Mouse (Mus musculus) intestine, embryonic 15.5 days (tissue): ENCODE results near the gene 4930407I10Rik. TPM values are rescaled to one million over a fixed set of nuclear protein-coding genes. Genes with fewer than 3 reads are reported as not detected.
A peak's percentile ranks its signal among the peaks of the same experiment; 100 is the strongest.

Experiments used
- ATAC-seq: fragments of 200-750 bp; cut with Nextera tagmentation; 2 replicates; pipeline ENCODE4 v1.8.0; 2017; ENCODE audit warnings: moderate TSS enrichment, moderate library complexity
- H3K27ac ChIP-seq: fragments of 300-500 bp; sonication (generic); 2 replicates; pipeline ENCODE4 v1.5.1; 2015; ENCODE audit warnings: mild to moderate bottlenecking, inconsistent platforms
- H3K27me3 ChIP-seq: fragments of 300-500 bp; sonication (generic); replicated peaks from 2 replicates; pipeline ENCODE4 v1.6.1; 2015; ENCODE audit warnings: inconsistent platforms
- H3K36me3 ChIP-seq: fragments of 300-500 bp; sonication (generic); 2 replicates; pipeline ENCODE4 v1.6.1; 2015; ENCODE audit warnings: inconsistent platforms
- H3K4me1 ChIP-seq: fragments of 300-500 bp; sonication (generic); replicated peaks from 2 replicates; pipeline ENCODE4 v1.6.1; 2015; ENCODE audit warnings: inconsistent platforms
- H3K4me2 ChIP-seq: fragments of 300-500 bp; sonication (generic); replicated peaks from 2 replicates; pipeline ENCODE4 v1.6.1; 2015; ENCODE audit warnings: mild to moderate bottlenecking, inconsistent platforms
- H3K4me3 ChIP-seq: fragments of 300-500 bp; sonication (generic); replicated peaks from 2 replicates; pipeline ENCODE4 v1.5.1; 2015; ENCODE audit warnings: inconsistent platforms
- H3K9ac ChIP-seq: fragments of 300-500 bp; sonication (generic); 2 replicates; pipeline ENCODE4 v1.6.1; 2015; ENCODE audit warnings: inconsistent platforms
- H3K9me3 ChIP-seq: fragments of 300-500 bp; sonication (generic); 2 replicates; pipeline ENCODE4 v1.6.1; 2016; ENCODE audit warnings: inconsistent platforms
- WGBS: fragments of 180-500 bp; shearing (Covaris S2); methylation state at CpG from one replicate; pipeline ENCODE4 v1.1.7; 2015; 5-methylcytosine and 5-hydroxymethylcytosine counted together
- polyA plus RNA-seq: library from polyadenylated mRNA; unstranded; fragments of >200 nt; fragmentation: Nextera tagmentation; extraction: Ambion mirVana; gene quantifications from 2 replicates; pipeline ENCODE4 v1.2.1, GENCODE M21; 2015

The 4930407I10Rik gene
- polyA plus RNA-seq, 1 experiment from 2014 or later: not detected

- no peaks in the 10 kb centered on the region for H3K9me3 ChIP-seq
- no peak overlapping the region for H3K4me3 ChIP-seq
- H3K4me1 ChIP-seq: no peaks in the 10 kb centered on the region
- H3K4me2 ChIP-seq: no peak overlapping the region
- peaks cover 44% of the 10 kb centered on the region for H3K36me3 ChIP-seq
- H3K27me3 ChIP-seq: no peaks in the 10 kb centered on the region
- WGBS: 75% methylated on average over 7 of the region's 7 CpGs
- no peak overlapping the region for H3K9ac ChIP-seq
- no peak for ATAC-seq
- no peak overlapping the region for H3K27ac ChIP-seq
These were observed 31.2 kb upstream of the 4930407I10Rik start for GRCm38 (mm10) chr15:82027726-82028125.

DNA sequence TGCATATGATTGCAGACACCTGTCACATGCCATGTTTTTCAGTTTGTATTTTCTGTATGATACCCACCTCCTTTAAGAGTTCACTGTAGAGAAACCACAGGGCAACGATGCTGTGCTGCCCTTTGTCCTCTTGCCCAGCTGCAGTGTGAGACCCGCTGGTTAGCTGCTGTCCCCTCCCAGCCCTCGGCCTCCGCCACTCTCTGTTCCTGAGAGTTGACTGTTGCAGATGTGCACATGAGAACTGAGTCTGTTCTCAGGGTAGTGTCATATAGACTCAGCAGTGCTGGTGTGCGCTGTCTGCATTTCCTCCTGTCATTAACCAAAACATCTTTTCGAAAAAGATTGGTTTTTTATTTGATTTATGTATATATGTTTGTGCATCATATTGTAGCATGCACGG is 26.6 kb upstream of the 4930407I10Rik start:
- Histone ChIP-seq H3K27ac (no peak overlapping the region), H3K36me3 (peaks cover 15% of the 10 kb centered on the region), H3K9ac (no peak overlapping the region), H3K9me3 (no peaks in the 10 kb centered on the region), H3K4me1 (no peaks in the 10 kb centered on the region), H3K27me3 (no peaks in the 10 kb centered on the region), H3K4me3 (no peak overlapping the region), H3K4me2 (no peak overlapping the region)
- WGBS: 89% methylated on average over 7 of the region's 7 CpGs
- ATAC-seq: no peak

GRCm38 (mm10) chr15:82033762-82034161 is 25.2 kb upstream of the 4930407I10Rik start, which contains the start of gene Desi1:
Gene Desi1 (minus strand): TSS chr15:82033862.
- Histone ChIP-seq H3K36me3 (peaks cover 17% of the 10 kb centered on the region), H3K4me1 (no peaks in the 10 kb centered on the region), H3K4me2 (no peak within 1 kb of the TSS), H3K27ac (no peak within 1 kb of the TSS), H3K27me3 (no peaks in the 10 kb centered on the region), H3K9me3 (no peaks in the 10 kb centered on the region), H3K9ac (no peak within 1 kb of the TSS), H3K4me3 (no peak within 1 kb of the TSS)
- 95% methylated on average over 4 of the region's 4 CpGs for WGBS
- no peak for ATAC-seq

DNA sequence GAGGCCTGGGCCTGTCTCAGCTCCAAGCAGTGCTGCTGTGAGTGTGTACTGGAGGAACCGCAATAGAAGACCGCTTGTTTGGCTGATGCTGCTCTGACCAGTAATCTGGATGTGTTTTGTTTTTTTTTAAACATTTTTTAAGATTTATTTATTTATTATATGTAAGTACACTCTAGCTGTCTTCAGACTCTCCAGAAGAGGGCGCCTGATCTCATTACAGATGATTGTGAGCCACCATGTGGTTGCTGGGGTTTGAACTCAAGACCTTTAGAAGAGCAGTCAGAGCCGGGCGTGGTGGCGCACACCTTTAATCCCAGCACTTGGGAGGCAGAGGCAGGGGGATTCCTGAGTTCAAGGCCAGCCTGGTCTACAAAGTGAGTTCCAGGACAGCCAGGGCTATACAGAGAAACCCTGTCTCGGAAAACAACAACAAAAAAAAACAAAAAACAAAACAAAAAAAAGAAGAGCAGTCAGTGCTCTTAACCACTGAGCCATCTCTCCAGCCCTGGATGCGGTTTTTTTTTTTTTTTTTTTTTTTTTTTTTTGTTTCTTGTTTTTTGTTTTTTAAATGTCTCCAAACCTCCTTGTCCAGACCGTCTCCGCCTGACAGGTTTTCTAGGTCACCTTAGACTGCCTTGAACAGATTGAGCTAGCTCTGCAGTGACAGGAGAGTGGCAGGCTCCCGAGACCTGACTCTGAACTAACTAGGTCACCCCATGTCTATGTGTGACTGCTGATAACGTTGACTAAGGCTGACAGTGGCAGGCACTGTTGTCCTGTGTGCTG is 22.9 kb upstream of the 4930407I10Rik start:
- H3K4me3 ChIP-seq: no peak overlapping the region
- no peak overlapping the region for H3K27ac ChIP-seq
- H3K4me2 ChIP-seq: no peak overlapping the region
- no peaks in the 10 kb centered on the region for H3K27me3 ChIP-seq
- H3K4me1 ChIP-seq: no peaks in the 10 kb centered on the region
- H3K9ac ChIP-seq: no peak overlapping the region
- 79% methylated on average over 12 of the region's 12 CpGs for WGBS
- no peak for ATAC-seq
- H3K36me3 ChIP-seq: peaks cover 21% of the 10 kb centered on the region
- no peaks in the 10 kb centered on the region for H3K9me3 ChIP-seq

- H3K36me3 ChIP-seq: peaks cover 19% of the 10 kb centered on the region
These were observed 18.3 kb upstream of the 4930407I10Rik start for GRCm38 (mm10) chr15:82040650-82041049.

DNA sequence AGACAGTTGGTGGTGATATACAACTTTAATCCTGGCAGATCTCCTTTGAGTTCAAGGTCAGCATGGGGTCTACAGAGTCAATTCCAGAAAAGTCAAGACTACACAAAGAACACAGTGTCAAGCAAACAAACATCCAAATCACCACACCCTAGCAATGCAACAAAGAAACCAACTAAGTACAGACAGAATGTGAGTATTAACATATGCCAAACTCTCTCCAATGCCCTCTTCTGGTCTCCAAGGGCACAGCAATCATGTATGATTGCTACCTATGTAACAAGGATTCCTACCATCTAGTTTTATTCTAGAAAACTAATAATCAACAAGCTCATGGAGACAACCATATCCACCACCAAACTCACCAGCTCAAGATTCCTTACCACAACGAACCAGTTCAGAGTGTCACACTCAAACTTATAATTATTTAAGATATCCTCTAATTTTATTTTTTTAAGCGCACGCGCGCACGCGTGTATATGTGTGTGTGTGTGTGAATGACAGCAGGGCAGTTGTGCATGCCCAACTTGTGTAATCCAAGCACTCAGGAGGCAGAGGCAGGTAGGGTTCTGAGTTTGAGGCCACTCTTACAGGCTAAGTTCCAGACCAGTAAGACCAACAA is 14.7 kb upstream of the 4930407I10Rik start:
- no peaks in the 10 kb centered on the region for H3K9me3 ChIP-seq
- no peak for ATAC-seq
- no peak overlapping the region for H3K4me2 ChIP-seq
- H3K9ac ChIP-seq: no peak overlapping the region
- no peak overlapping the region for H3K27ac ChIP-seq
- peaks cover 8% of the 10 kb centered on the region; the same call in 1 of the 2 replicates for H3K4me1 ChIP-seq
- no peaks in the 10 kb centered on the region for H3K27me3 ChIP-seq
- H3K36me3 ChIP-seq: peaks cover 12% of the 10 kb centered on the region
- WGBS: 97% methylated on average over 7 of the region's 7 CpGs
- H3K4me3 ChIP-seq: no peak overlapping the region

More at GRCm38 (mm10) chr15:82040650-82041049, 18.3 kb upstream of the 4930407I10Rik start:
- Histone ChIP-seq H3K4me3 (no peak overlapping the region), H3K4me1 (no peaks in the 10 kb centered on the region), H3K27me3 (no peaks in the 10 kb centered on the region), H3K9me3 (no peaks in the 10 kb centered on the region), H3K4me2 (no peak overlapping the region), H3K27ac (no peak overlapping the region), H3K9ac (no peak overlapping the region)
- 94% methylated on average over 1 of the region's 1 CpGs for WGBS
- 0 out of 2 replicates have a peak, but pooled peaks have one; percentile 56 for ATAC-seq

DNA sequence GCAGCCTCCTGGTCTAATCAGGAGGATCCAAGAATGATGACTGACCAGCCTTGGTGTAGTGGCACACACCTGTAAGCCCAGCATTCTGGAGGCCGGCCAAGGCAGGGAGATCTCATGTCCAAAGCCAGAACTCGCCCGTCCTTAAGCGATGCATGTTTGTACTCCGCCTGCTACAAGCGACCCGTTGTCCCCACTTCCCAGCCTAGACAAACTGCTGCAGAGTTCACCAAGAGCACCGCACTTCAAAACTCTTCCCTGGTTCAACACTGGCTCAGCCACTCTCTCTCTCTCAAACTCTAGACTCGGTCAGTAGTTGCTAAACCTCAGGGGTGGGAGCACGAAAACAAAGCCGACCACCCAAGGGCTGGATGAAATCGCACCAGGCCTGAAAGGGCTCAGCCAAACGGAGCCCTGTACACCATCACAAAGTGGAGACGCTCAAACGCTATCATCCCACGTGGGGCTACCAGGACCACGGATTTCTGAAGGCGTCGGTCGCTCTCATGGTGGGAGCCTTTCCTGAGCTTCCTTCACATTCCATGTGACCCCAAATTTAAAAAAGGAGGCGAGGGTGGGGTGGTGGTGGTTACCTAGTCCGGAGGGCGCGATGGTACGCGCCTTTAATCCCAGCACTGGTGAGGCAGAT is 12.6 kb upstream of the 4930407I10Rik start:
- ATAC-seq: peak; percentile 42
- peak overlapping the region; percentile 96 for H3K4me3 ChIP-seq
- H3K4me2 ChIP-seq: peak overlapping the region; percentile 78
- H3K4me1 ChIP-seq: peaks cover 8% of the 10 kb centered on the region; the same call in 1 of the 2 replicates
- peak overlapping the region; percentile 90; the same call in 1 of the 2 replicates for H3K27ac ChIP-seq
- H3K36me3 ChIP-seq: no peaks in the 10 kb centered on the region
- H3K27me3 ChIP-seq: no peaks in the 10 kb centered on the region
- no peaks in the 10 kb centered on the region for H3K9me3 ChIP-seq
- peak overlapping the region; percentile 88 for H3K9ac ChIP-seq
- 2% methylated on average over 26 of the region's 26 CpGs for WGBS

GRCm38 (mm10) chr15:82047080-82047883 is 11.7 kb upstream of the 4930407I10Rik start, which contains the start of gene Snu13:
Gene Snu13 (minus strand): TSS chr15:82047598.
- no peaks in the 10 kb centered on the region for H3K36me3 ChIP-seq
- H3K27me3 ChIP-seq: no peaks in the 10 kb centered on the region
- peak within 1 kb of the TSS; percentile 90 for H3K27ac ChIP-seq
- H3K9me3 ChIP-seq: no peaks in the 10 kb centered on the region
- under 1% methylated on average over 74 of the region's 74 CpGs for WGBS
- H3K9ac ChIP-seq: peak within 1 kb of the TSS; percentile 88
- peak; percentile 94 for ATAC-seq
- H3K4me2 ChIP-seq: peak within 1 kb of the TSS; percentile 78
- H3K4me1 ChIP-seq: peaks cover 8% of the 10 kb centered on the region; the same call in 1 of the 2 replicates
- peak within 1 kb of the TSS; percentile 96 for H3K4me3 ChIP-seq

DNA sequence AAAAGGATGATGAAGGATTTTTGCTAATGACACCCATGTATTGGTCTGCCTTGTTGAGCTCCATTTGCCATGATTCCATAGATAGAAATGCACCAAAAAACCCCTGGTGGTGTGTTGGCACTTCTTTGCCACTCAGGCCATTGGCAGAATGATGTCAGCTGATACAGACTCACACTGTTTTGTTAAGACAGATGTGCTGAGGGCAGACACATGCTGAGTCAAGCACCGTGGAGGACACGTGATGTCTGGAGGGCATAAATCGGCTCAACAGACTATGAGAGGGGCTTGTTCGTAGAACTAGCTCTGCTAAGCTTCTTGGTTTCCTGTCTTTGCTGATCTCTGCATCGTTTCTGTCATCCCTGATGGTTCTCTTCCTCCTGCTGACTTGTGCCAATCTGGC is 6.4 kb upstream of the 4930407I10Rik start:
- H3K4me3 ChIP-seq: no peak overlapping the region
- no peak overlapping the region for H3K9ac ChIP-seq
- no peaks in the 10 kb centered on the region for H3K36me3 ChIP-seq
- no peak for ATAC-seq
- H3K4me2 ChIP-seq: no peak overlapping the region
- H3K27me3 ChIP-seq: 0 out of 2 replicates have a peak, but pooled peaks cover 2% of the 10 kb centered on the region
- H3K27ac ChIP-seq: no peak overlapping the region
- no peaks in the 10 kb centered on the region for H3K9me3 ChIP-seq
- WGBS: 57% methylated on average over 5 of the region's 5 CpGs
- H3K4me1 ChIP-seq: 0 out of 2 replicates have a peak, but pooled peaks cover 2% of the 10 kb centered on the region

DNA sequence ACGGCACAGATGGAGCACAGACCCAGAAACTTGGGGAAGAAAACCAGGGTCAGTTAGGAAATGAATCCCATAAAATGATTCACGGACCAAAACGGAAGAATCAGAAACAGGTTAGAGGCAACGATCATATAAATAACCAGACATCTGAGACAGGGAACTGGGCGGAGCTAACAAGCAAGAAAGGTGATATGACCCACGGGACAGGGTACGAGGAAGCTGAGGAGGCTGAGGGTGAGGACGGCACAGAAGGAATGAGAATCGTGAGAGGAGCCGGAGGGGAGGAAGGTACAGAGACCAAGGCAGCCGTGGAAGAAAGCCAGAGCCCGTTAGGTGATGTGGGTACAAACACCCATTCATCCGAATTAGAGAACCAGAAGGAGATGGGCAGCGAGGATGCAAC is 5.0 kb downstream of the 4930407I10Rik start:
- 61% methylated on average over 14 of the region's 14 CpGs for WGBS
- H3K9ac ChIP-seq: no peak overlapping the region
- no peak for ATAC-seq
- H3K27ac ChIP-seq: no peak overlapping the region
- H3K4me2 ChIP-seq: no peak overlapping the region
- H3K4me1 ChIP-seq: no peaks in the 10 kb centered on the region
- no peaks in the 10 kb centered on the region for H3K36me3 ChIP-seq
- H3K27me3 ChIP-seq: peaks cover 31% of the 10 kb centered on the region
- H3K4me3 ChIP-seq: no peak overlapping the region
- no peaks in the 10 kb centered on the region for H3K9me3 ChIP-seq

GRCm38 (mm10) chr15:82065511-82065910 is 6.6 kb downstream of the 4930407I10Rik start:
- Histone ChIP-seq H3K9me3 (no peaks in the 10 kb centered on the region), H3K36me3 (no peaks in the 10 kb centered on the region), H3K4me1 (peaks cover 5% of the 10 kb centered on the region; the same call in 1 of the 2 replicates), H3K9ac (no peak overlapping the region), H3K27me3 (peaks cover 47% of the 10 kb centered on the region), H3K4me3 (no peak overlapping the region), H3K4me2 (no peak overlapping the region), H3K27ac (no peak overlapping the region)
- 15% methylated on average over 7 of the region's 7 CpGs for WGBS
- ATAC-seq: 0 out of 2 replicates have a peak, but pooled peaks have one; percentile 58
